Mouse (Mus musculus) stomach, embryonic 15.5 days (tissue): Measurements from ENCODE around the gene Ppp6r3. TPM values are rescaled to one million over a fixed set of nuclear protein-coding genes. Genes with fewer than 3 reads are reported as not detected.

Source experiments
- ATAC-seq: fragments of 200-750 bp; cut with Nextera tagmentation; 2 replicates; pipeline ENCODE4 v1.8.0; 2017; ENCODE audit warnings: low read depth, moderate number of reproducible peaks, moderate TSS enrichment; ENCODE audit not compliant: insufficient read depth, low FRiP score
- H3K27ac ChIP-seq: fragments of 300-500 bp; sonication (generic); 2 replicates; pipeline ENCODE4 v1.5.1; 2015; ENCODE audit warnings: mild to moderate bottlenecking, inconsistent platforms
- H3K27me3 ChIP-seq: fragments of 300-500 bp; sonication (generic); replicated peaks from 2 replicates; pipeline ENCODE4 v1.6.1; 2015; ENCODE audit warnings: inconsistent platforms
- H3K36me3 ChIP-seq: fragments of 300-500 bp; sonication (generic); 2 replicates; pipeline ENCODE4 v1.6.1; 2015; ENCODE audit warnings: inconsistent platforms
- H3K4me1 ChIP-seq: fragments of 300-500 bp; sonication (generic); 2 replicates; pipeline ENCODE4 v1.6.1; 2015; ENCODE audit warnings: inconsistent platforms
- H3K4me2 ChIP-seq: fragments of 300-500 bp; sonication (generic); 2 replicates; pipeline ENCODE4 v1.6.1; 2015; ENCODE audit warnings: mild to moderate bottlenecking, inconsistent platforms
- H3K4me3 ChIP-seq: fragments of 300-500 bp; sonication (generic); replicated peaks from 2 replicates; pipeline ENCODE4 v1.5.1; 2015; ENCODE audit warnings: inconsistent platforms
- H3K9ac ChIP-seq: fragments of 300-500 bp; sonication (generic); 2 replicates; pipeline ENCODE4 v1.6.1; 2015; ENCODE audit warnings: inconsistent platforms
- H3K9me3 ChIP-seq: fragments of 300-500 bp; sonication (generic); 2 replicates; pipeline ENCODE4 v1.6.1; 2016; ENCODE audit warnings: inconsistent platforms
- WGBS: fragments of 180-500 bp; shearing (Covaris S2); methylation state at CpG from one replicate; pipeline ENCODE4 v1.1.7; 2015; 5-methylcytosine and 5-hydroxymethylcytosine counted together
- polyA plus RNA-seq: library from polyadenylated mRNA; unstranded; fragments of >200 nt; fragmentation: Nextera tagmentation; extraction: Ambion mirVana; gene quantifications from 2 replicates; pipeline ENCODE4 v1.2.1, GENCODE M21; 2015

Gene Ppp6r3
- polyA plus RNA-seq: 46.1 and 50.6 TPM in 2 replicates

GRCm38 (mm10) chr19:3575632-3576384 lies at the start of gene Ppp6r3:
Gene Ppp6r3 (minus strand): TSS chr19:3575749.
- peaks cover 13% of the 10 kb centered on the region for H3K4me1 ChIP-seq
- ATAC-seq: peak; percentile 96
- H3K9ac ChIP-seq: peak within 1 kb of the TSS; percentile 93
- peak within 1 kb of the TSS; percentile 70 for H3K4me2 ChIP-seq
- H3K27me3 ChIP-seq: no peaks in the 10 kb centered on the region
- no peaks in the 10 kb centered on the region for H3K9me3 ChIP-seq
- WGBS: 1% methylated on average over 51 of the region's 51 CpGs
- peak within 1 kb of the TSS; percentile 96 for H3K4me3 ChIP-seq
- no peaks in the 10 kb centered on the region for H3K36me3 ChIP-seq
- peak within 1 kb of the TSS; percentile 97 for H3K27ac ChIP-seq

GRCm38 (mm10) chr19:3625111-3625510 lies 49.6 kb upstream of the Ppp6r3 start:
- no peaks in the 10 kb centered on the region for H3K9me3 ChIP-seq
- H3K4me1 ChIP-seq: no peaks in the 10 kb centered on the region
- WGBS: 78% methylated on average over 7 of the region's 7 CpGs
- H3K36me3 ChIP-seq: peaks cover 56% of the 10 kb centered on the region
- no peaks in the 10 kb centered on the region for H3K27me3 ChIP-seq
- no peak overlapping the region for H3K4me2 ChIP-seq
- no peak overlapping the region for H3K27ac ChIP-seq
- ATAC-seq: peak; percentile 28; the same call in 1 of the 2 replicates
- no peak overlapping the region for H3K9ac ChIP-seq
- no peak overlapping the region for H3K4me3 ChIP-seq

GRCm38 (mm10) chr19:3623824-3624223 lies 48.3 kb upstream of the Ppp6r3 start:
- no peak; the same call in 1 of the 2 replicates for ATAC-seq
- Histone ChIP-seq H3K9me3 (no peaks in the 10 kb centered on the region), H3K4me1 (no peaks in the 10 kb centered on the region), H3K4me2 (no peak overlapping the region), H3K4me3 (no peak overlapping the region), H3K27ac (no peak overlapping the region), H3K9ac (no peak overlapping the region), H3K27me3 (no peaks in the 10 kb centered on the region), H3K36me3 (peaks cover 57% of the 10 kb centered on the region)
- WGBS: 68% methylated on average over 5 of the region's 5 CpGs

GRCm38 (mm10) chr19:3623294-3623693 lies 47.7 kb upstream of the Ppp6r3 start:
- H3K9ac ChIP-seq: no peak overlapping the region
- WGBS: 90% methylated on average over 4 of the region's 4 CpGs
- no peak overlapping the region for H3K27ac ChIP-seq
- H3K4me2 ChIP-seq: no peak overlapping the region
- peaks cover 58% of the 10 kb centered on the region for H3K36me3 ChIP-seq
- H3K9me3 ChIP-seq: no peaks in the 10 kb centered on the region
- ATAC-seq: no peak
- H3K4me3 ChIP-seq: no peak overlapping the region
- H3K27me3 ChIP-seq: no peaks in the 10 kb centered on the region
- no peaks in the 10 kb centered on the region for H3K4me1 ChIP-seq

GRCm38 (mm10) chr19:3620871-3621270 lies 45.3 kb upstream of the Ppp6r3 start:
- Histone ChIP-seq H3K9ac (no peak overlapping the region), H3K36me3 (peaks cover 46% of the 10 kb centered on the region), H3K27ac (no peak overlapping the region), H3K9me3 (no peaks in the 10 kb centered on the region), H3K4me2 (no peak overlapping the region), H3K27me3 (no peaks in the 10 kb centered on the region), H3K4me1 (no peaks in the 10 kb centered on the region), H3K4me3 (no peak overlapping the region)
- no peak for ATAC-seq
- 97% methylated on average over 10 of the region's 10 CpGs for WGBS

GRCm38 (mm10) chr19:3619359-3619758 lies 43.8 kb upstream of the Ppp6r3 start:
- Histone ChIP-seq H3K9ac (no peak overlapping the region), H3K4me2 (no peak overlapping the region), H3K4me1 (no peaks in the 10 kb centered on the region), H3K27ac (no peak overlapping the region), H3K9me3 (no peaks in the 10 kb centered on the region), H3K27me3 (no peaks in the 10 kb centered on the region), H3K4me3 (no peak overlapping the region), H3K36me3 (peaks cover 61% of the 10 kb centered on the region)
- 84% methylated on average over 2 of the region's 2 CpGs for WGBS
- no peak for ATAC-seq

- 95% methylated on average over 10 of the region's 10 CpGs for WGBS
- H3K9ac ChIP-seq: no peak overlapping the region
Observed at GRCm38 (mm10) chr19:3613991-3614390, 38.4 kb upstream of the Ppp6r3 start.

GRCm38 (mm10) chr19:3612534-3613273 lies 37.2 kb upstream of the Ppp6r3 start:
- H3K36me3 ChIP-seq: peaks cover 31% of the 10 kb centered on the region
- no peak for ATAC-seq

More at GRCm38 (mm10) chr19:3613991-3614390, 38.4 kb upstream of the Ppp6r3 start:
- H3K36me3 ChIP-seq: peaks cover 38% of the 10 kb centered on the region
- H3K27me3 ChIP-seq: no peaks in the 10 kb centered on the region
- no peak overlapping the region for H3K27ac ChIP-seq
- no peaks in the 10 kb centered on the region for H3K9me3 ChIP-seq
- H3K4me1 ChIP-seq: no peaks in the 10 kb centered on the region; the same call in 1 of the 2 replicates
- no peak for ATAC-seq
- no peak overlapping the region for H3K4me3 ChIP-seq
- no peak overlapping the region for H3K4me2 ChIP-seq

GRCm38 (mm10) chr19:3611730-3612129 lies 36.2 kb upstream of the Ppp6r3 start:
- peaks cover 31% of the 10 kb centered on the region for H3K36me3 ChIP-seq
- no peak overlapping the region for H3K4me2 ChIP-seq
- H3K9me3 ChIP-seq: no peaks in the 10 kb centered on the region
- no peak overlapping the region for H3K9ac ChIP-seq
- H3K4me3 ChIP-seq: no peak overlapping the region
- WGBS: 63% methylated on average over 8 of the region's 8 CpGs
- H3K4me1 ChIP-seq: no peaks in the 10 kb centered on the region; the same call in 1 of the 2 replicates
- no peak for ATAC-seq
- H3K27ac ChIP-seq: no peak overlapping the region
- no peaks in the 10 kb centered on the region for H3K27me3 ChIP-seq

More at GRCm38 (mm10) chr19:3612534-3613273, 37.2 kb upstream of the Ppp6r3 start:
- no peaks in the 10 kb centered on the region for H3K27me3 ChIP-seq
- H3K4me3 ChIP-seq: no peak overlapping the region
- no peak overlapping the region for H3K9ac ChIP-seq
- H3K4me2 ChIP-seq: no peak overlapping the region
- H3K9me3 ChIP-seq: no peaks in the 10 kb centered on the region
- H3K27ac ChIP-seq: no peak overlapping the region
- no peaks in the 10 kb centered on the region; the same call in 1 of the 2 replicates for H3K4me1 ChIP-seq
- WGBS: 85% methylated on average over 4 of the region's 4 CpGs

- H3K4me3 ChIP-seq: no peak overlapping the region
- peaks cover 34% of the 10 kb centered on the region for H3K36me3 ChIP-seq
- no peaks in the 10 kb centered on the region for H3K27me3 ChIP-seq
- H3K4me2 ChIP-seq: no peak overlapping the region
- no peak for ATAC-seq
- no peak overlapping the region for H3K9ac ChIP-seq
- H3K27ac ChIP-seq: no peak overlapping the region
- H3K4me1 ChIP-seq: no peaks in the 10 kb centered on the region; the same call in 1 of the 2 replicates
- no peaks in the 10 kb centered on the region for H3K9me3 ChIP-seq
- 94% methylated on average over 2 of the region's 2 CpGs for WGBS
Observed at GRCm38 (mm10) chr19:3610886-3611285, 35.3 kb upstream of the Ppp6r3 start.

- peaks cover 26% of the 10 kb centered on the region for H3K36me3 ChIP-seq
- 80% methylated on average over 10 of the region's 10 CpGs for WGBS
- H3K4me1 ChIP-seq: no peaks in the 10 kb centered on the region; the same call in 1 of the 2 replicates
- no peak overlapping the region for H3K4me3 ChIP-seq
- H3K4me2 ChIP-seq: no peak overlapping the region
- H3K9ac ChIP-seq: no peak overlapping the region
- no peak overlapping the region for H3K27ac ChIP-seq
- H3K27me3 ChIP-seq: no peaks in the 10 kb centered on the region
- no peaks in the 10 kb centered on the region for H3K9me3 ChIP-seq
- ATAC-seq: no peak
Observed at GRCm38 (mm10) chr19:3609826-3610225, 34.3 kb upstream of the Ppp6r3 start.

- H3K9me3 ChIP-seq: no peaks in the 10 kb centered on the region
- H3K9ac ChIP-seq: no peak overlapping the region
- H3K4me1 ChIP-seq: no peaks in the 10 kb centered on the region
- H3K36me3 ChIP-seq: peaks cover 71% of the 10 kb centered on the region
- no peak overlapping the region for H3K4me2 ChIP-seq
- no peaks in the 10 kb centered on the region for H3K27me3 ChIP-seq
- 84% methylated on average over 5 of the region's 5 CpGs for WGBS
- no peak overlapping the region for H3K27ac ChIP-seq
- H3K4me3 ChIP-seq: no peak overlapping the region
- no peak for ATAC-seq
Observed at GRCm38 (mm10) chr19:3594316-3594715, 18.8 kb upstream of the Ppp6r3 start.
